Mouse (Mus musculus) G1E (cell line): Measurements from ENCODE around the gene Xrra1. TPM values are rescaled to one million over a fixed set of nuclear protein-coding genes. Genes with fewer than 3 reads are reported as not detected.
"Not testable (repeated sequence)": the region's sequence is repeated elsewhere in the genome, so short reads cannot be mapped to it uniquely, and the experiment has no call there.

Source experiments
- ATAC-seq: 2 replicates; pipeline ENCODE4 v1.8.0; 2016; ENCODE audit warnings: mild to moderate bottlenecking; ENCODE audit not compliant: insufficient number of reproducible peaks, poor library complexity, low FRiP score, severe bottlenecking; ENCODE audit errors: extremely low read depth
- DNase-seq: peaks from one replicate; pipeline ENCODE4 v3.0.0; 2012; ENCODE audit warnings: low spot score
- H3K27me3 ChIP-seq: 2 replicates; pipeline ENCODE4 v1.6.1; 2012; ENCODE audit warnings: mild to moderate bottlenecking, low read length, inconsistent platforms; ENCODE audit not compliant: insufficient read depth
- H3K36me3 ChIP-seq: replicated peaks from 2 replicates; pipeline ENCODE3; 2012; ENCODE audit warnings: mild to moderate bottlenecking, inconsistent platforms
- H3K4me1 ChIP-seq: 2 replicates; pipeline ENCODE4 v1.6.1; 2012; ENCODE audit warnings: low read depth, low read length, inconsistent platforms, mixed read lengths; ENCODE audit not compliant: insufficient read depth
- H3K4me3 ChIP-seq: 2 replicates; pipeline ENCODE4 v1.5.1; 2012; ENCODE audit warnings: low read depth, mild to moderate bottlenecking, inconsistent platforms, low read length, moderate library complexity, mixed read lengths
- H3K9me3 ChIP-seq: replicated peaks from 2 replicates; pipeline ENCODE4 v1.6.1; 2012; ENCODE audit warnings: inconsistent platforms
- CTCF ChIP-seq: IDR thresholded peaks from 2 replicates; pipeline ENCODE4 v1.5.1; 2012; ENCODE audit warnings: low read depth, low read length, inconsistent platforms, mixed read lengths
- GATA1 ChIP-seq: IDR thresholded peaks from 2 replicates; pipeline ENCODE4 v1.6.1; 2012; ENCODE audit warnings: borderline replicate concordance, low read length, inconsistent platforms, mixed read lengths
- GATA2 ChIP-seq: IDR thresholded peaks from 2 replicates; pipeline ENCODE4 v1.6.1; 2012; ENCODE audit warnings: low read depth, low read length, inconsistent platforms, borderline replicate concordance
- POLR2AphosphoS5 ChIP-seq: IDR thresholded peaks from 2 replicates; pipeline ENCODE4 v1.6.1; 2012; ENCODE audit warnings: low read depth, low read length, inconsistent platforms; ENCODE audit not compliant: insufficient replicate concordance
- TAL1 ChIP-seq: conservative IDR thresholded peaks from 2 replicates; pipeline ENCODE4 v1.6.1; 2012; ENCODE audit warnings: low read depth, low read length, inconsistent platforms, mixed read lengths
- polyA plus RNA-seq: library from polyadenylated mRNA; stranded (reverse); fragments of >175 nt; gene quantifications from 2 replicates; pipeline ENCODE4 v1.2.3, GENCODE M21; 2012
- total RNA-seq, 2 experiments: library from RNA; stranded (forward) in 1 of 2; stranded (reverse) in 1 of 2; fragments of 200-1000 nt in 1 of 2; fragments of >200 nt in 1 of 2; fragmentation: Nextera tagmentation in 1 of 2; gene quantifications; 2 replicates each; pipeline ENCODE4 v1.2.3; 2014 to 2017

Gene Xrra1
- total and polyA plus RNA-seq, 3 experiments, result 0.18 to 0.33 TPM; not detected in 1

DNA sequence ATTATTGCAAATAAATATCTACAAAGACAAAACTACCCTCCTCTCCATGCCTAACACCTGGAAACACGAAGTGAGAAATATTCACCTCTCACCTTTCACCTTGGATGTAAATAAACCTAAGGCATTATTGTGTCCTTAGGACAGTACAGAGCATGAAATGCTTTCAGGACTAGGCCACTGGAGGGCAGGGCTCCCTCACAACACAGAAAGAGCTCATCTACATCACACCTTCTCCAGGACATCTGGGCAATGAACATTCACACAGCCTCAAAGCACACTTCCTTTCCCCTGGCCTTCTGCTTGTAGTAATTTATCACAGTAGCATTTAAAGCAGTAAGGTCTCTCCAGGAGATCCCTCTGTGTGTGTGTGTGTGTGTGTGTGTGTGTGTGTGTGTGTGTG lies 76.8 kb downstream of the Xrra1 start:
- DNase-seq (no peak), ATAC-seq (no peak)
- Histone ChIP-seq H3K36me3 (peaks cover 67% of the 10 kb centered on the region), H3K9me3 (no peaks in the 10 kb centered on the region), H3K27me3 (no peaks in the 10 kb centered on the region), H3K4me1 (peaks cover 5% of the 10 kb centered on the region), H3K4me3 (no peak overlapping the region)
- TF ChIP-seq CTCF (no peak), TAL1 (no peak), GATA2 (no peak), GATA1 (no peak), POLR2AphosphoS5 (no peak)

DNA sequence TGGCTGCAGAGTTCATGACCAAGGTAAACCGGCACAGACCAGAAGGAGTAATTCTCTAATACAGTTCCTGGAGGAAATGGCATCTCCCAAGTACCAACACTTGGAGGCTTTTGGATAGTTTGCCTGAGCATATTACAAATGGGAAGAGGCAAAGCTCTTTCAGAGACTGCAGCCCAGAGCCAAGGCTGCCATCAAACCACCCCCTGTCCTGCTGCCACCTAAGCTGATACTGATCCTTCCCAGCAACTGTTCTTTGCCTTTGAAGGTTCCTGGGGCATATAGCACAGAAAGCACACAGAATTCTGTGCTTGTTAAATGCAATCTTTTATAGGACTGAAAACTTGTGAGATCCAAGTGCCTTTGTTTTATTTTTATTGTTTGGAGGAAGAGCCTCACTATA lies 81.8 kb downstream of the Xrra1 start:
- Histone ChIP-seq H3K36me3 (peaks cover 66% of the 10 kb centered on the region), H3K4me1 (peaks cover 3% of the 10 kb centered on the region), H3K4me3 (no peak overlapping the region), H3K9me3 (no peaks in the 10 kb centered on the region), H3K27me3 (no peaks in the 10 kb centered on the region)
- no peak for ATAC-seq
- DNase-seq, result no peak
- TF ChIP-seq GATA1, result no peak
- TF ChIP-seq GATA2, result no peak
- no peak for TF ChIP-seq CTCF
- TF ChIP-seq TAL1, result no peak
- TF ChIP-seq POLR2AphosphoS5, result no peak

DNA sequence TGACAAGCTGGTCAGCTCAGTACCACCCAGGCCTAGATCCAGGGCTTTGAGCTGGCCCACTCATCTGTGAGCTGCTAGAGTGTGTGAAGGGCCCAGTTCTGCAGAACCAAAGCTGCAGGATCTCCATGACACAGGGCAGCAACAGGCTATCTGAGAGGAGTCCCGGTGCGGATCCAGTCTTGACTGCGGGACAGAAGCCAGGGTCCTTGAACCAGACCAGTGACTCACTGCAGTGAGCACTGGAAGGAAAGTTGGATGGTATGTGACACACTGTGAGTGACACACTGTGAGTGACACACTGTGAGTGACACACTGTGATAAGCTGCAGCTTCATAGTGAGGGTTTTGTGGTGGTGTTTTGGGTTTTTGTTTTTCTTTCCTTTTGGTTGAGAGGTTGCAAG lies 85.6 kb downstream of the Xrra1 start:
- no peak for TF ChIP-seq POLR2AphosphoS5
- TF ChIP-seq TAL1, result no peak
- TF ChIP-seq GATA2, result no peak
- no peak for TF ChIP-seq CTCF
- TF ChIP-seq GATA1, result no peak
- peaks cover 77% of the 10 kb centered on the region for H3K36me3 ChIP-seq
- no peaks in the 10 kb centered on the region for H3K9me3 ChIP-seq
- DNase-seq (no peak), ATAC-seq (no peak)
- no peaks in the 10 kb centered on the region for H3K27me3 ChIP-seq
- H3K4me3 ChIP-seq, result no peak overlapping the region
- no peaks in the 10 kb centered on the region for H3K4me1 ChIP-seq

DNA sequence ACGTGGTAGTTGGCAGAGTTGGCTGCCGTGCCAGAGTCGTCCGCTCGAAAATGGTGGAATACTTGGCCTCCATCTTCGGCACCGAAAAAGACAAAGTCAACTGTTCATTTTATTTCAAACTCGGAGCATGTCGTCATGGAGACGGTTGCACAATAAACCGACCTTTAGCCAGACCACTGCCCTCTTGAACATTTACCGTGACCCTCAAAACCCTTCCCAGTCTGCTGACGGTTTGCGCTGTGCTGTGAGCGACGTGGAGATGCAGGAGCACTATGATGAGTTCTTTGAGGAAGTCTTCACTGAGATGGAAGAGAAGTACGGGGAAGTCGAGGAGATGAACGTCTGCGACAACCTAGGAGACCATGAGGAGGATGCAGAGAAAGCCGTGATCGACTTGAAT lies 86.1 kb downstream of the Xrra1 start:
- peaks cover 80% of the 10 kb centered on the region for H3K36me3 ChIP-seq
- ATAC-seq, result not testable (repeated sequence)

DNA sequence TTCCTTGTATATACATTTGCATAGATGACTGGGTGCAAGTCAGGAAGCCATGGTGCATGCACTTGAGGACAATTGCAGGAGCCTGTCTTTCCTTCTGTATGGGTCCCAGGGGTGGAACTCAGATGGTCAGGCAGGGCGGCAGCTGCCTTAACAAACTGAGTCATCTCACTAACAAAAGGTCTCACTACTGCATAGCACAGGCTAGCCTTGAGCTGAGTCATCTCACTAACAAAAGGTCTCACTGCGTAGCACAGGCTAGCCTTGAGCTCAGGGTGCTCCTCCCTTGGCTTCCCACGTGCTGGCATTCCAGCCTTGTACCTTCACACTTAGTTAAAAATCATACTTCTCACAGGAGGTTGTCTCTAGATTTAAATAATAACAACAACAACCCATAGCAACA lies 87.0 kb downstream of the Xrra1 start:
- Histone ChIP-seq H3K4me1 (no peaks in the 10 kb centered on the region), H3K36me3 (peaks cover 71% of the 10 kb centered on the region), H3K27me3 (no peaks in the 10 kb centered on the region), H3K9me3 (no peaks in the 10 kb centered on the region), H3K4me3 (no peak overlapping the region)
- no peak for ATAC-seq
- no peak for DNase-seq
- no peak for TF ChIP-seq GATA1
- no peak for TF ChIP-seq GATA2
- TF ChIP-seq TAL1, result no peak
- TF ChIP-seq POLR2AphosphoS5, result no peak

More for the DNA sequence above, 86.1 kb downstream of the Xrra1 start:
- not testable (repeated sequence) for H3K9me3 ChIP-seq, H3K4me1 ChIP-seq, H3K27me3 ChIP-seq, DNase-seq, H3K4me3 ChIP-seq

DNA sequence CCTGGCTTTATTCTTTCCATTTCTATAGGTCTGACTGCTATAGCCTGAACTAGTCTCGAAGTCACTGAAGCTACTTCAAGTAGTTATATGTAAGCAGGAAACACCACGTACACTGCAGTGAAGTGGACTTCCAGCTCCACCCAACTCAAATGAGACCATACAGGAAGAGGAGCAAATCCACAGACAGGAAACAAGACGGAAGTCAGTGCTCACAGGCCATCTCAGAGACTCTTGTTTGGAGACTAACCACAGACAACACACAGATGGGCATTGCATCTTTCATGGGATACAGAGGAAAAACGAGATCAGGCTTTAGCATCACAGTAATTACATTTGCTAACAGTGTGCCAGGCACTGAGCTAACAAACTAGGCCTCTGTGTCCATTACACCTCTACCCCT lies 87.4 kb downstream of the Xrra1 start:
- H3K4me3 ChIP-seq, result no peak overlapping the region
- H3K4me1 ChIP-seq, result no peaks in the 10 kb centered on the region
- TF ChIP-seq GATA2, result no peak
- TF ChIP-seq POLR2AphosphoS5, result no peak
- no peak for TF ChIP-seq CTCF
- TF ChIP-seq GATA1, result no peak
- no peak for TF ChIP-seq TAL1
- DNase-seq, result no peak
- H3K9me3 ChIP-seq, result no peaks in the 10 kb centered on the region
- peaks cover 67% of the 10 kb centered on the region for H3K36me3 ChIP-seq
- no peaks in the 10 kb centered on the region for H3K27me3 ChIP-seq
- no peak for ATAC-seq

DNA sequence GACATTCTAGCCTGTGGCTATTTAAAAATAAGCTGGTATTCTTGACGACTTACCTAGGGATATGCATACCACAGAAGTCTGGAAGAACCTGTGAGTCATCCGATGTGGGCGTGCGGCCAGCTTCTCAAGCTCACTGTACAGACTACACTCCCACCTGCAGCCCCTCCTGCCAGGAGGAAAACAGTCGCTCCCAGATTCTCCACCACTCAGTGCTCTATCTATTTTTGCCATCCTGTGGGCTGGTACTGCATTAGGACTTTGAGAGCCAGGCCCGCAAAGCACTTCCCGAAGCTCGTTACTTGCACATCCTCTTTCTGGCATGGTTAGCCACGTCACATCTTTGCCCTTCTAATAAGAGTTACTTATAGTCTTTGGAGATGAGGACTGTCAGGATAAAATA lies 88.4 kb downstream of the Xrra1 start:
- no peaks in the 10 kb centered on the region for H3K4me1 ChIP-seq
- H3K4me3 ChIP-seq, result no peak overlapping the region
- no peak for TF ChIP-seq GATA2
- TF ChIP-seq POLR2AphosphoS5, result no peak
- no peak for TF ChIP-seq CTCF
- TF ChIP-seq TAL1, result no peak
- no peak for TF ChIP-seq GATA1
- no peaks in the 10 kb centered on the region for H3K27me3 ChIP-seq
- no peak for DNase-seq
- ATAC-seq, result no peak
- H3K36me3 ChIP-seq, result peaks cover 66% of the 10 kb centered on the region
- no peaks in the 10 kb centered on the region for H3K9me3 ChIP-seq
